In genomic region chr11:102371926-102372685, GRCm38 (mm10) we compare ENCODE assay signal across 20 mouse cellular contexts. TPM values are rescaled to one million over a fixed set of nuclear protein-coding genes. Genes with fewer than 3 reads are reported as not detected.
DNase-seq lines count a peak whose midpoint lies in the region; ATAC-seq and TF ChIP-seq lines count a peak whose summit lies in the region.
"Had no signal": no experiment of that assay in that cellular context is flagged by ENCODE, and none has a peak within 500 bp of the region (broad histone marks: within the 10 kb centered on the region; RNA-seq: fewer than 3 reads in every experiment).

No protein-coding gene starts in this region.

- peak; percentile 71 for DNase-seq in heart, embryonic 10.5 days (ENCODE audit: low spot score)
- no peak for DNase-seq in heart, postnatal 14 days
- peak; percentile 51 for DNase-seq in kidney, adult 2 months
- DNase-seq in left cerebral cortex, adult 18-20 months (ENCODE audit: low spot score in 2 of 2), result no peak
- no peak for DNase-seq in cerebellum, adult 9-11 months
- DNase-seq: cerebellum, adult 9-10 months; heart, adult 11 months; retina, postnatal 1 day; thymus, postnatal 36 days had no signal

- intact Hi-C loops in heart, postnatal 14 days (cut with DNase I), result no loop called here

- H3K4me3 ChIP-seq in heart, embryonic 10.5 days, result no peak overlapping the region
- no peak overlapping the region for H3K4me3 ChIP-seq in kidney, adult 2 months (ENCODE audit: insufficient read depth, low read depth, low read length)
- H3K4me3 ChIP-seq in kidney, embryonic 15.5 days (replicated peaks), result no peak overlapping the region
- H3K4me3 ChIP-seq in E14TG2a.4 (replicated peaks; ENCODE audit: low read length), result peak overlapping the region; percentile 45
- H3K4me3 ChIP-seq in liver, embryonic 12.5 days, result peak overlapping the region; percentile 42
- H3K4me3 ChIP-seq: embryonic facial prominence, embryonic 12.5 days; hindbrain, embryonic 15.5 days; intestine, embryonic 15.5 days; limb, embryonic 12.5 days; lung, embryonic 15.5 days had no signal

- peak overlapping the region; percentile 75 for H3K27ac ChIP-seq in heart, embryonic 10.5 days
- no peak overlapping the region for H3K27ac ChIP-seq in kidney, adult 2 months (ENCODE audit: insufficient read depth, low read depth, low read length)
- H3K27ac ChIP-seq in kidney, embryonic 15.5 days, result no peak overlapping the region
- peak overlapping the region; percentile 99 for H3K27ac ChIP-seq in liver, embryonic 12.5 days
- H3K27ac ChIP-seq: embryonic facial prominence, embryonic 12.5 days; hindbrain, embryonic 15.5 days; intestine, embryonic 15.5 days; limb, embryonic 12.5 days; lung, embryonic 15.5 days; macrophage had no signal

- H3K9me3 ChIP-seq in heart, embryonic 10.5 days, result no peaks in the 10 kb centered on the region
- H3K9me3 ChIP-seq in kidney, embryonic 15.5 days (replicated peaks), result no peaks in the 10 kb centered on the region
- no peaks in the 10 kb centered on the region for H3K9me3 ChIP-seq in E14TG2a.4 (ENCODE audit: low read length)
- no peaks in the 10 kb centered on the region for H3K9me3 ChIP-seq in liver, embryonic 12.5 days (replicated peaks)
- H3K9me3 ChIP-seq: embryonic facial prominence, embryonic 12.5 days; hindbrain, embryonic 15.5 days; intestine, embryonic 15.5 days; limb, embryonic 12.5 days; lung, embryonic 15.5 days had no signal

- no peak for ATAC-seq in kidney, embryonic 15.5 days (replicated peaks; ENCODE audit: low FRiP score)
- no peak for ATAC-seq in liver, embryonic 12.5 days
- ATAC-seq: intestine, embryonic 15.5 days had no signal

- H3K36me3 ChIP-seq in heart, embryonic 10.5 days, result no peaks in the 10 kb centered on the region
- H3K36me3 ChIP-seq in kidney, adult 2 months (ENCODE audit: control insufficient read depth, insufficient read depth, low read length), result no peaks in the 10 kb centered on the region
- no peaks in the 10 kb centered on the region for H3K36me3 ChIP-seq in kidney, embryonic 15.5 days
- H3K36me3 ChIP-seq in E14TG2a.4 (ENCODE audit: insufficient read depth, low read length), result no peaks in the 10 kb centered on the region
- no peaks in the 10 kb centered on the region for H3K36me3 ChIP-seq in liver, embryonic 12.5 days
- H3K36me3 ChIP-seq: embryonic facial prominence, embryonic 12.5 days; hindbrain, embryonic 15.5 days; intestine, embryonic 15.5 days; limb, embryonic 12.5 days; lung, embryonic 15.5 days had no signal

- peaks cover 28% of the 10 kb centered on the region for H3K27me3 ChIP-seq in heart, embryonic 10.5 days (ENCODE audit: insufficient read depth, poor library complexity, severe bottlenecking)
- no peaks in the 10 kb centered on the region for H3K27me3 ChIP-seq in kidney, adult 2 months (replicated peaks; ENCODE audit: control insufficient read depth, insufficient read depth, low read length)
- H3K27me3 ChIP-seq in kidney, embryonic 15.5 days, result peaks cover 16% of the 10 kb centered on the region
- H3K27me3 ChIP-seq in E14TG2a.4 (ENCODE audit: insufficient read depth, low read length), result peaks cover 20% of the 10 kb centered on the region
- H3K27me3 ChIP-seq in liver, embryonic 12.5 days (replicated peaks), result peaks cover 34% of the 10 kb centered on the region
- H3K27me3 ChIP-seq: hindbrain, embryonic 15.5 days had no signal

- H3K9ac ChIP-seq in kidney, embryonic 15.5 days, result no peak overlapping the region
- peak overlapping the region; percentile 87 for H3K9ac ChIP-seq in liver, embryonic 12.5 days
- H3K9ac ChIP-seq: embryonic facial prominence, embryonic 12.5 days; hindbrain, embryonic 15.5 days; intestine, embryonic 15.5 days; limb, embryonic 12.5 days; lung, embryonic 15.5 days had no signal

- H3K4me2 ChIP-seq in kidney, embryonic 15.5 days, result no peak overlapping the region
- H3K4me2 ChIP-seq in liver, embryonic 12.5 days, result peak overlapping the region; percentile 80
- H3K4me2 ChIP-seq: embryonic facial prominence, embryonic 12.5 days; hindbrain, embryonic 15.5 days; intestine, embryonic 15.5 days; limb, embryonic 12.5 days; lung, embryonic 15.5 days; midbrain, embryonic 11.5 days had no signal

- TF ChIP-seq POLR2A in kidney, adult 2 months (IDR thresholded peaks at IDR 0.05; ENCODE audit: low read depth, low read length), result no peak

- 78% methylated on average over 12 of the region's 12 CpGs for WGBS in heart, embryonic 10.5 days
- WGBS in kidney, adult 2 months, result 74% methylated on average over 12 of the region's 12 CpGs
- 82% methylated on average over 12 of the region's 12 CpGs for WGBS in kidney, embryonic 15.5 days
- WGBS in liver, embryonic 12.5 days (ENCODE audit: insufficient replicate concordance), result 74% methylated on average over 12 of the region's 12 CpGs

- no peak for TF ChIP-seq CTCF in kidney, adult 2 months (conservative IDR thresholded peaks at IDR 0.05; ENCODE audit: insufficient read depth, insufficient read length, low read depth, low read length)
- TF ChIP-seq CTCF in E14TG2a.4 (conservative IDR thresholded peaks at IDR 0.05; ENCODE audit: low read length), result no peak

- peaks cover 40% of the 10 kb centered on the region for H3K4me1 ChIP-seq in heart, embryonic 10.5 days
- H3K4me1 ChIP-seq in kidney, adult 2 months (ENCODE audit: control insufficient read depth, insufficient read depth, low read length), result peaks cover 20% of the 10 kb centered on the region; the same call in 1 of the 2 replicates
- H3K4me1 ChIP-seq in kidney, embryonic 15.5 days, result peaks cover 26% of the 10 kb centered on the region
- H3K4me1 ChIP-seq in E14TG2a.4 (replicated peaks; ENCODE audit: low read depth, low read length), result peaks cover 70% of the 10 kb centered on the region
- H3K4me1 ChIP-seq in liver, embryonic 12.5 days, result peaks cover 96% of the 10 kb centered on the region

RNA-seq across cellular contexts. Expression of gene Slc4a1, which starts 6.1 kb away (rescaled TPM):
- 88.9 and 128 TPM in 2 replicates for polyA plus RNA-seq in heart, embryonic 10.5 days (2016; fragmentation: Nextera tagmentation; extraction: Ambion mirVana)
- 10 to 100 TPM; 22.7 to 23.0 TPM for total RNA-seq in heart, postnatal 14 days (2021)
- polyA plus RNA-seq in kidney, adult 2 months (2012; rRNA removed), result 79.5 and 90.6 TPM in 2 replicates
- polyA plus RNA-seq in kidney, embryonic 15.5 days (2015; fragmentation: Nextera tagmentation; extraction: Ambion mirVana), result 12.8 and 20.2 TPM in 2 replicates
- polyA plus RNA-seq in liver, embryonic 12.5 days (2016; fragmentation: Nextera tagmentation; extraction: Ambion mirVana), result 913 and 972 TPM in 2 replicates
- total RNA-seq in left cerebral cortex, adult 18-20 months (2021), result under 1 TPM; 0.09 to 0.19 TPM
- polyA plus RNA-seq: macrophage had no signal

RNA-seq across cellular contexts. Expression of gene Rundc3a, which starts 21.1 kb away (rescaled TPM):
- 0.74 and 1.8 TPM in 2 replicates for polyA plus RNA-seq in heart, embryonic 10.5 days (2016; fragmentation: Nextera tagmentation; extraction: Ambion mirVana)
- under 1 TPM in 1 of 2 experiments, not detected in 1; 0.29 TPM for total RNA-seq in heart, postnatal 14 days (2021)
- 2.6 and 3.4 TPM in 2 replicates for polyA plus RNA-seq in kidney, adult 2 months (2012; rRNA removed)
- polyA plus RNA-seq in kidney, embryonic 15.5 days (2015; fragmentation: Nextera tagmentation; extraction: Ambion mirVana), result 2.5 and 4.9 TPM in 2 replicates
- polyA plus RNA-seq in liver, embryonic 12.5 days (2016; fragmentation: Nextera tagmentation; extraction: Ambion mirVana), result 1.9 and 2.1 TPM in 2 replicates
- total RNA-seq in left cerebral cortex, adult 18-20 months (2021), result 100 to 1,000 TPM; 477 to 484 TPM
- total RNA-seq: monocyte, adult 5-6 weeks had no signal

RNA-seq across cellular contexts. Expression of gene Slc25a39, which starts 35.6 kb away (rescaled TPM):
- 313 and 314 TPM in 2 replicates for polyA plus RNA-seq in heart, embryonic 10.5 days (2016; fragmentation: Nextera tagmentation; extraction: Ambion mirVana)
- 100 to 1,000 TPM; 163 to 176 TPM for total RNA-seq in heart, postnatal 14 days (2021)
- polyA plus RNA-seq in kidney, adult 2 months (2012; rRNA removed), result 1,128 and 1,486 TPM in 2 replicates
- 271 and 298 TPM in 2 replicates for polyA plus RNA-seq in kidney, embryonic 15.5 days (2015; fragmentation: Nextera tagmentation; extraction: Ambion mirVana)
- 365 and 367 TPM in 2 replicates for polyA plus RNA-seq in liver, embryonic 12.5 days (2016; fragmentation: Nextera tagmentation; extraction: Ambion mirVana)
- 10 to 100 TPM; 60.6 to 73.2 TPM for total RNA-seq in left cerebral cortex, adult 18-20 months (2021)

RNA-seq across cellular contexts. Expression of gene Ubtf, which starts 52.6 kb away (rescaled TPM):
- polyA plus RNA-seq in heart, embryonic 10.5 days (2016; fragmentation: Nextera tagmentation; extraction: Ambion mirVana), result 60.4 and 75.4 TPM in 2 replicates
- 10 to 100 TPM; 60.1 to 69.7 TPM for total RNA-seq in heart, postnatal 14 days (2021)
- 27.0 and 30.3 TPM in 2 replicates for polyA plus RNA-seq in kidney, adult 2 months (2012; rRNA removed)
- 95.3 and 100 TPM in 2 replicates for polyA plus RNA-seq in kidney, embryonic 15.5 days (2015; fragmentation: Nextera tagmentation; extraction: Ambion mirVana)
- 97.2 and 98.8 TPM in 2 replicates for polyA plus RNA-seq in liver, embryonic 12.5 days (2016; fragmentation: Nextera tagmentation; extraction: Ambion mirVana)
- 100 to 1,000 TPM; 123 to 140 TPM for total RNA-seq in left cerebral cortex, adult 18-20 months (2021)

RNA-seq across cellular contexts. Expression of gene Grn, which starts 58.0 kb away (rescaled TPM):
- polyA plus RNA-seq in heart, embryonic 10.5 days (2016; fragmentation: Nextera tagmentation; extraction: Ambion mirVana), result 109 and 151 TPM in 2 replicates
- total RNA-seq in heart, postnatal 14 days (2021), result 100 to 1,000 TPM; 130 to 136 TPM
- 184 and 195 TPM in 2 replicates for polyA plus RNA-seq in kidney, adult 2 months (2012; rRNA removed)
- polyA plus RNA-seq in kidney, embryonic 15.5 days (2015; fragmentation: Nextera tagmentation; extraction: Ambion mirVana), result 151 and 172 TPM in 2 replicates
- 55.8 and 58.1 TPM in 2 replicates for polyA plus RNA-seq in liver, embryonic 12.5 days (2016; fragmentation: Nextera tagmentation; extraction: Ambion mirVana)
- total RNA-seq in left cerebral cortex, adult 18-20 months (2021), result 10 to 100 TPM; 55.8 to 58.9 TPM

Comparison
In these comparisons a context has a peak if more than half of its experiments do, and no peak if none do; other contexts are left out.
1. DNase-seq: peak in heart, embryonic 10.5 days (single experiment) and kidney, adult 2 months (single experiment); none in heart, postnatal 14 days (0 of 2), left cerebral cortex, adult 18-20 months (0 of 2) and cerebellum, adult 9-11 months (single experiment).
2. H3K27ac ChIP-seq: peak in heart, embryonic 10.5 days (single experiment) and liver, embryonic 12.5 days (single experiment); none in kidney, adult 2 months (single experiment) and kidney, embryonic 15.5 days (single experiment).
3. H3K4me3 ChIP-seq: peak in E14TG2a.4 (single experiment) and liver, embryonic 12.5 days (single experiment); none in heart, embryonic 10.5 days (single experiment), kidney, adult 2 months (single experiment) and kidney, embryonic 15.5 days (single experiment).